Mouse (Mus musculus) natural killer cell, adult 2 months (primary cell): ENCODE measurements around the gene Trp53inp2.

Experiments
- DNase-seq, 2 experiments: peaks; one replicate each; pipeline ENCODE4 v3.0.0; 2022; ENCODE audit warnings: low spot score in 2 of 2

The Trp53inp2 gene

GRCm38 (mm10) chr2:155385090-155385489 lies 4.2 kb downstream of the Trp53inp2 start:
- DNase-seq: peak; percentile 83 to 88

GRCm38 (mm10) chr2:155385731-155386533 lies 5.1 kb downstream of the Trp53inp2 start:
- DNase-seq: no peak

- no peak for DNase-seq
Measured at GRCm38 (mm10) chr2:155386534-155386899, 5.7 kb downstream of the Trp53inp2 start.

- DNase-seq: no peak
Measured at GRCm38 (mm10) chr2:155387052-155387451, 6.2 kb downstream of the Trp53inp2 start.

- no peak for DNase-seq
Measured at GRCm38 (mm10) chr2:155388573-155388972, 7.7 kb downstream of the Trp53inp2 start.

- no peak for DNase-seq
Measured at GRCm38 (mm10) chr2:155394586-155394985, 13.7 kb downstream of the Trp53inp2 start.

GRCm38 (mm10) chr2:155400276-155400675 lies 19.4 kb downstream of the Trp53inp2 start:
- no peak for DNase-seq

GRCm38 (mm10) chr2:155401926-155402325 lies 21.1 kb downstream of the Trp53inp2 start:
- no peak for DNase-seq

GRCm38 (mm10) chr2:155404635-155405034 lies 23.8 kb downstream of the Trp53inp2 start:
- DNase-seq: peak in 1 of 2 experiments; percentile 71

GRCm38 (mm10) chr2:155420911-155421310 lies 40.1 kb downstream of the Trp53inp2 start:
- no peak for DNase-seq

GRCm38 (mm10) chr2:155436445-155436844 lies 55.6 kb downstream of the Trp53inp2 start:
- peak in 1 of 2 experiments; percentile 15 for DNase-seq
